Comparison of ENCODE assay signal across 10 mouse cellular contexts in the genomic region with DNA sequence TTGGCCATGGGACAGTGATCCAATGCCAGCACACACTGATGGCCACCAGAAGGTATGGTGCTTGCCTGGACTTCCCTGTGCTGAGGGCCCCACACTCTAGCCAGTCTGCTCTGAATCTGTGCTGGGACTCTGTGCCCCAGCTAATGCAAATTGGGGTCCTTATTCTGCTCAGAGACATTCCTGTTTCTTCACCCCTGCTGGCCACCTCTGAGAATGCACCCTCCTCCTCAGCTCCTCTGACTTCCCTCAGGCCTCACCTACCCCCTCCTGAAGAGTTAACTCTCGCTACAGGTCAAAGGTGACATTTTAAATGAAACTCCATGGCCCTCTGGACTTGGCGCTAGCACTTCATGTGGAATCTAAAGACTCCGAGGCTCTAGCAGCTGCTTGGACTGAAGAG.
A peak's percentile ranks its signal among the peaks of the same experiment; 100 is the strongest.
DNase-seq lines count a peak whose midpoint lies in the region; ATAC-seq lines count a peak whose summit lies in the region.
"Had no signal": no experiment of that assay in that cellular context is flagged by ENCODE, and none has a peak within 500 bp of the region (broad histone marks: within the 10 kb centered on the region; RNA-seq: fewer than 3 reads in every experiment).

No protein-coding gene starts in this region.

- H3K36me3 ChIP-seq in embryonic facial prominence, embryonic 11.5 days (replicated peaks; ENCODE audit: control insufficient read depth, insufficient read depth, low read depth, low read length), result no peaks in the 10 kb centered on the region
- H3K36me3 ChIP-seq: embryonic facial prominence, embryonic 13.5 days; neural tube, embryonic 13.5 days had no signal

- ATAC-seq in embryonic facial prominence, embryonic 11.5 days (replicated peaks; ENCODE audit: insufficient number of reproducible peaks, low FRiP score, low TSS enrichment, low read depth), result no peak

- no peaks in the 10 kb centered on the region for H3K27me3 ChIP-seq in embryonic facial prominence, embryonic 11.5 days (ENCODE audit: control insufficient read depth, insufficient read depth, low read length)
- H3K27me3 ChIP-seq: embryonic facial prominence, embryonic 13.5 days; neural tube, embryonic 13.5 days had no signal

- no peak overlapping the region for H3K4me3 ChIP-seq in embryonic facial prominence, embryonic 11.5 days (ENCODE audit: low read depth, low read length)
- H3K4me3 ChIP-seq: embryonic facial prominence, embryonic 13.5 days; neural tube, embryonic 13.5 days had no signal

- no peaks in the 10 kb centered on the region for H3K9me3 ChIP-seq in embryonic facial prominence, embryonic 11.5 days (replicated peaks; ENCODE audit: control insufficient read depth, low read length)
- H3K9me3 ChIP-seq: embryonic facial prominence, embryonic 13.5 days; neural tube, embryonic 13.5 days had no signal

- H3K27ac ChIP-seq in embryonic facial prominence, embryonic 11.5 days (replicated peaks; ENCODE audit: low read depth, low read length), result no peak overlapping the region
- H3K27ac ChIP-seq: embryonic facial prominence, embryonic 13.5 days; neural tube, embryonic 13.5 days had no signal

- DNase-seq in cerebellum, postnatal 10 days, result peak; percentile 44 to 47
- no peak for DNase-seq in cerebellum, adult 8-10 months
- DNase-seq in kidney, postnatal 4 days, result peak; percentile 37 to 44
- no peak for DNase-seq in kidney, postnatal 25 days
- DNase-seq in ES-CJ7 (ENCODE audit: low read depth, low spot score), result peak; percentile 59
- DNase-seq in embryonic facial prominence, embryonic 11.5 days (ENCODE audit: low spot score), result peak; percentile 50
- DNase-seq in spleen, adult 18-20 months, result no peak
- DNase-seq in adrenal gland, postnatal 4 days (ENCODE audit: low spot score in 2 of 2), result no peak

- H3K4me2 ChIP-seq in embryonic facial prominence, embryonic 11.5 days (ENCODE audit: low read depth, low read length), result no peak overlapping the region
- H3K4me2 ChIP-seq: embryonic facial prominence, embryonic 13.5 days; neural tube, embryonic 13.5 days had no signal

- H3K4me1 ChIP-seq in embryonic facial prominence, embryonic 11.5 days (ENCODE audit: control insufficient read depth, insufficient read depth, low read length), result no peaks in the 10 kb centered on the region
- H3K4me1 ChIP-seq: embryonic facial prominence, embryonic 13.5 days had no signal

- 14% methylated on average over 3 of the region's 3 CpGs for WGBS in embryonic facial prominence, embryonic 11.5 days

- no peak overlapping the region for H3K9ac ChIP-seq in embryonic facial prominence, embryonic 11.5 days (replicated peaks; ENCODE audit: low read length)
- H3K9ac ChIP-seq: embryonic facial prominence, embryonic 13.5 days; neural tube, embryonic 13.5 days had no signal

Comparison
In these comparisons a context has a peak if more than half of its experiments do, and no peak if none do; other contexts are left out.
1. DNase-seq: peak in cerebellum, postnatal 10 days (2 of 2), kidney, postnatal 4 days (2 of 2), ES-CJ7 (single experiment) and embryonic facial prominence, embryonic 11.5 days (single experiment); none in cerebellum, adult 8-10 months (single experiment), kidney, postnatal 25 days (0 of 2), spleen, adult 18-20 months (0 of 2) and adrenal gland, postnatal 4 days (0 of 2).